Mouse (Mus musculus): ENCODE results near the gene Crim1. TPM values are rescaled to one million over a fixed set of nuclear protein-coding genes. Genes with fewer than 3 reads are reported as not detected.

Crim1 gene
- polyA plus RNA-seq (2015; fragmentation: Nextera tagmentation; extraction: Ambion mirVana): 2.2 and 2.4 TPM in 2 replicates

DNA sequence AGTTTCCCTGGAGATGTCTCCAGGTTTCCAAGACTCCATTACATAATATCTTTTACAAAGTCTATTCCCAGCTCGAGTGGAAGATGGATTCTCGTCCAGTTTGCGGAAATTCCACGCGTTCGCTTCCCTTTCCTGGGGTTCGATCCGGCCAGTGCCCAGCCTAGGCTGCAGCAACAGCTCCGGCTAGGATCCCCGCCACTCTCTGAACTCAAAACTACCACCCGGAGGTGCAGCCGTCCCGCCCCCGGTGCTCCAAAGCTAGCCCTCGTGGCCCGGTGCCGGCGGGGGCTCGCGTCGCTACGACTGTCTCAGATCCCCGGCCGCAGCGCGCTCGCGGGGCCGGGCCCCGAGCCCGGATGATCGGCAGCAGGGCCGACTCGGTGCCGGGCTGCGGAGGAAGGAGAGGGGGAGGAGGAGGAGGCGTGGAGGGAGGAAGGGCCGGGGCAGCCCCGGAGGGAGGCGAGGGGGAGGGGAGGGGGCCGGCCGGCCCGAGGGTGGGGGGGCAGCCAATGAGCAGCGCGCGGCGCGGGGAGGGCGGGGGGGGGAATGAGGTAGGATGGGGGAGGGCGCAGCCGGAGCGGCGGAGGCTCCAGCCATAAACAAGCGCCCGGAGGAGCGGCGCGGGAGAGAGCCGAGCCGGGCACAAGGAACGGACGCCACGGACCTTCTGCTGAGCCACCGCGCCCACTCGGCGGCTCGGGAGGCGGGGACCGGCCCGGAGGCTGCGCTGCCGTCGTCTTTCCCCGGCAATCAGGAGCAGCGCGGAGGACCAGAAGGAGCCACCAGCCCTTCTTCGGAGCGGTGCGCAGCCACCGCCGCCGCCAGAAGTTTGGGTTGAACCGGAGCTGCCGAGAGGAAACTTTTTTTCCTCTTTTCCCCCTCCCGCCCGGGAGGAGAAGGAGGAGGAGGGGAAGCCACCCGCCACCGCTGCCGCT, at the start of gene Crim1:
Gene Crim1 (plus strand): TSS at position 623 of the 935 bp plus-strand sequence.
- peak; percentile 39 for DNase-seq (ENCODE audit: low spot score)

DNA sequence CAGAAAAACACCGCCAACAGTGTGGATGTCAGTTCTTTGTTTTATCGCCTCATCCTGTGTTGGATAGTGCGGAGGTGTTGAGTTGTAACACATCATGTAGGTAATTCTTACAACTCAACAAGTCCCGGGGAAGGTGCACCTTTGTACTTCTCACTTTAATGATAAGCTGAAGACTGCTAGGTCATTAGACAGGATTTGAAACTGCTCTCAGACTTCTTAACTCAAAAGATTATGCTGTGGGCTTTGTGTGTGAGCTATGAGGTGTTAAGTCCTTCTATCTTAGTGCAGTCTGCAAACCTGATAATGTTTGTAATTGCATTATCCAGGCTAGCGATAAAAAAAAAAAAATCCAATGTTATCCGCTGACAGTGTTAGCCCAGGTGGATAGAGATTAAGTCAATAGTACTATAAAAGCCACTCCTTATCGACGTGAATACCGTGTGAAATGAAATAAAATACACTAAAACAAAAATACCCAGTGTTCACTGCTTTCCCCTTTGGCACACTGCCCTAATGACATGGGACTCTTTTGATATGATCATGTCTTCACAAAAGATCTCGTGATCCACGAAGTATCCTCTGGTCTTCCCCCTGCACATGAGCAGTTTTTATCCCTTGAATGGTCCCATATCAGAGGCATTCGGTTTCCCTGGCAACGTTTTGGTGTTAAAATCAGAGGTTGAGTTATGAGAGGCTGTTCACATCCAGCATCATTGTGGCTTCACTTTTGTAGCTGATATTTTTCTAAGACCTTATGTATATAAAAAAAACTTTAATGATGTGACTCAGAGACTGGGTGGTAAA, 48.4 kb upstream of the Crim1 start:
- DNase-seq (ENCODE audit: low spot score): no peak

DNA sequence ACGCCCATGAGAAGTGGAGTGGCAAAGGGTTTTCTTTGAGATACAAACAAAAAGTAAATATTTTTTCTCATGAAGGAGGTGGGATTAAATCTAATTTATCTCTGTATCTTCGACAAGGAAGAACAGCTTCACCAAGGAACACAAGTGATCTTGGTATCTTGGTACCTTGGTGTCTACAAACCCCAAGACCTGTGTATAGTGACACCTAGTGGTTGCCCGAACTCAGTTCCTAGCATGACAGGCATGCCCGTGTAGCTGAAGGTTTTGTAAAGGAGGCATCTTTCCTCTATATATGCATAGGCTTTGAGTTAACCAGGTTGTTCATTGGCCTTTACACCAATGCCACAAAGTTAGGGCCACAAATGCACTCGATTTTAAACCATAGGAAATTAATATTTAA, 36.8 kb upstream of the Crim1 start:
- peak; percentile 65 for DNase-seq (ENCODE audit: low spot score)

DNA sequence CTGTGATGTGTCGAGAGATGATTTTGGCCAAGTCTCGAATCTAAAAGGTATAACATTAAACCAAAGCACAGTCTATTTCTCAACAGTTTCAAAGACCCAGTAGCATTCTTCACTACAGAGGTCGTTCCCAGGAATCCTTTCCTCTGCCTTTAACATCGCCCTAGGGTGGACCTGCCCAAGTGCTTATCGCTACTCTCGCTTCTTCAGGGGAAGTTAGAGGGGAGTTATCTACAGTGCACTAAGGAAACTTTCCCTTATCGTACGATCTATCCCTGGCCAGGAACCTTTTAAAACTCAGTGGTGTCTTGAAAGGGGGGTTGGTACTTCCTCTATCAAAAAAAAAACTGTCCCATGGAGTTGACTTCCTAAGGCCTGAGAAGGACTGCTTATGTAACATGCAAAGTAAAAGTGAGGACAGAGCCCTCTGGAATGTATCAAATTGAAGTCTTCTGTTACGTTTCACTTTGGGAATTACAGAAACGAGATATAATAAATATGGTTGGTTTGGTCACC, 36.3 kb upstream of the Crim1 start:
- DNase-seq (ENCODE audit: low spot score): no peak

DNA sequence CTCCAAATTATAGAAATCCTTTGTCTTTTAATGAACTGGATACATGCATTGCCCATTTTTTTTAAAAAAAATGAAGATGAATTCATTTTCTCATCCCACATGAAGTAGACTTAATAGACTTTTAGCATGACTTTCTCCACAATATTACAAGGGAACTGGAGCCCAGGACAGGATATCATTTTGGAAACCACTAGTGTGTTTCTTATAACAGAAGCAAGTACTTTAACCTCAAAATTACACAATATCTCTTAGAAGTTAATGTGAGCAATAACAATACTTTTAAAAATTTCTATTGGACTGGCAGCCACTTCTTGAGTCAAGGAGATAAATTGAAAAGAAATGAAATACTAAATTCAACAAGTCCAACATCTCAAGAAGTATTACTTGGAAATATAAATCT, 34.2 kb upstream of the Crim1 start:
- DNase-seq (ENCODE audit: low spot score): no peak

DNA sequence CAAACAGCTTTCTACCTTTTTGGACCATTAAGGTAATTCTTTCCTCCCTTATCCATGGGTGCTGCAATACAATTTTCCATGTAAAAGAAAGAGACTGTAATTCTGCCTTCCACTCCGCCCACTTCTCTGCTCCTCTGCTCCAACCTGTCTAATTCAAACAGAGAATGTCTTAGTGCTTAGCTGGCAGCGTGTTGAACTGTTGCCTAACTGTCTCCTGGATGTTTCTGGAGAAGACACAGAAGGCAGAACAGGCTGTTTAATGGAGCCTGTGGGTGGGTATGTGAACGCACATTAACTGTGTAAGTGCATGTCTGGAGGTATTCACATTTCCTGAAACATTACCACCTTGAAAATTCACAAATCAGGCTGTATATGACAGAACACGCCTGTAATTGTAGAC, 33.5 kb upstream of the Crim1 start:
- no peak for DNase-seq (ENCODE audit: low spot score)

DNA sequence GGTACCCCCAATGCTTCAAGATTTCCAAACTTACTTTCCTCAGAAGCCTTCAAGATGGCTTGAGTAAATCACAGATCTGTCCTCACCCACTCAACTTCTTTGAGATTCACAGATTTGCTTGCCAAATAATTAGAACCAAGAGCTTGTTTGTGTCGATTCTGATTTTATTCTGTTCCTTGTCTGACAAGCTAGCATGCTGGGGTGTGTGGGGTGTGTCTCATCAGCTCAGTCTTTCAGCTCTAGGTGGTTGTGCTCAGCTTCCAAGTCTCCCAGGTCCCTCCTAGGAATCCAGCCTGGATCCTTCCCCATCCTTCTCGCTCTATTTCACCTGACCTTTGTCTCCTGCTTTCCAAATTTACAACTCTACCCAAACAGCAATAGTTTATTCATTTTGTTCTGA, 27.7 kb upstream of the Crim1 start:
- DNase-seq (ENCODE audit: low spot score): no peak

DNA sequence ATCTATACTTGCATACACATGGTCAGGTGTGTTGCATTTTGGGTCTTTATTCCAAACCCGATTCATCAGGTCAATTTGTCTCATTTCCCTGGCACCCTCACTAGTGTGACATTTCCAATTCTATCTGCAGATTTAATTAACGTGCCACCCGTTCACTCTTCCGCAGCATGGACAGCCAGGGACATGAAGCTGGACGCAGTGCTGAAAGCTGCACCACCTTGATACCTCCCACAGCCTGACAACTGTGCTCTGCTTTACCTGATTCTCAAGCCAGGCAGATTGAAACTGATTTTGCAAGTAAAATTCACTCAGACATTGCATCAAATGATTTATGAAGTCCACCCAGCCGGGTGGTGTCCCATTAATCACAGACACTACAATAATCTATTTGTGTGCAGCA, 19.3 kb upstream of the Crim1 start:
- DNase-seq (ENCODE audit: low spot score): no peak

DNA sequence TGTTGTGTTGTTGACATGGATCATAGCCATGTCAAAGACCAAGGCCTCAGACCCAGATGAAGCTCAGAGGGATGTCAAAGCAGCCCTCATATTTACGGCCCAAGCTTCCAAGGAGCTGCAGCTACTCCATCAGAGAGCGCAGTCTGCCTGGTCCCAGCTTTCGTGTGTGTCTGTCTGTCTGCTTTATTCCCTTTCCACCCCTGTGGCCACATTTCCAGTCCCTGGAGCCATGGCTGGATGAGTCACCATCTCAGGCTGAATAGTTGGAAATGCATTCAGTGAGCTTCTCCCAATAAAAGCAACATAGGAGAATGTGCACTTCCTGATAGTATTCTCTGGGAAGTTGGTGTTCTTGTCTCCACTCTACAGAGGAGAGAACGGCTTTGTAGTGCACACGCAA, 3.9 kb upstream of the Crim1 start:
- DNase-seq (ENCODE audit: low spot score): no peak

DNA sequence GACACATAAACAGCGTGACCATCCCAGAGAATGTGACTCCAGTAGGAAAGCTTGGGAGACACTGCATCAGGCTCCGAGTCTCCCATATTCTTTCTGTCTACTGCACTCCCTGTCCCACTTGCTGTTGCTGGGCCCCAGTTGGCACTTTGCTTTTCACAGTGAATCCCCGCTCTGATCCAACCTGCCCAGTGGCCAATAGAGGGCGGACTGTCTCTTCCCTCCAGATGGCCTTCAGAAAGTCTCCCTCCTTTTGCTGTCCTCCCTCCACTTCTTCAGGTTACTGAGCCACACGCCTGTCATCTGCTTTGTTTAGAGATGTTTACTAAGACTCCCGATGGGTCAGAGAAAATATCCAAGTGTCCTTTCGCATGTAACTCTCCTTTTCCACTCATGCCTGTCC, 2.9 kb upstream of the Crim1 start:
- peak; percentile 5 for DNase-seq (ENCODE audit: low spot score)

DNA sequence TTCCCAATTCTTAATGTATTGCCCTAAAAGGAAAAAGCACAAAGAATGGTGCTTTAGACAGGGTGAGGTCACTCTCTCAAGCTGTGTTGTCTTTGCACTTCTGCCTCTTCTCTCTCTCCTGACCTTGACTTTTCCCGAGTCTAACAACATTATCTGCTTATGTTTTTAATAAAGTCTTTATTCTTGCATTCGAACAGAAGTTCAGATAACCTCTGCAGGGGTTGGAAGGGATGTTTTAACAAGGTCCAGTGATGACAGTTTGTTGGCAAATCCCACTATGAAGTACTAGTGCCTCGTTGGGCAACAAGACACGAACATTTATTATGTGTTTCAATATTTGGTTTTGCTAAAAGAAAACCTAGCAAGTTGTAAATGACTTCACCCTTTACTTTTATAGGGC, 1.9 kb upstream of the Crim1 start:
- DNase-seq (ENCODE audit: low spot score): no peak

DNA sequence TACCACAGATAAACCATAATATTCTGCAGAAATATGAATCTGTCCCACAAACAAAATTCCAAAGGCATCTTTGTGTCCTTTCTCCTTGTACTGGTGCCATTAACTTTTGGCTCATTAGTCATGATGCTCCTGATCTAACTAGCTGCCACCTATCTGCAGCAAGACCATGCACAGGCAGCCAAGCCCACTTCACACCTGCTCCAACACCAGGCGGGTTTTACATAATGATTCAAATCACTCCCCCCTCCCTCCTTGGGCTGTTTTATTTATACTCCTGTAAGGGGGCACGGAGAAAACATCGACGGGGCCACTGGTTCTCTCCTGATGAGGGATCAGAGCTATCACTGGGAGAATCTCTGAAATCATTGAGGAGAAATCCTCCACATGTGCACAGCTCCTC, 1.2 kb upstream of the Crim1 start:
- no peak for DNase-seq (ENCODE audit: low spot score)

DNA sequence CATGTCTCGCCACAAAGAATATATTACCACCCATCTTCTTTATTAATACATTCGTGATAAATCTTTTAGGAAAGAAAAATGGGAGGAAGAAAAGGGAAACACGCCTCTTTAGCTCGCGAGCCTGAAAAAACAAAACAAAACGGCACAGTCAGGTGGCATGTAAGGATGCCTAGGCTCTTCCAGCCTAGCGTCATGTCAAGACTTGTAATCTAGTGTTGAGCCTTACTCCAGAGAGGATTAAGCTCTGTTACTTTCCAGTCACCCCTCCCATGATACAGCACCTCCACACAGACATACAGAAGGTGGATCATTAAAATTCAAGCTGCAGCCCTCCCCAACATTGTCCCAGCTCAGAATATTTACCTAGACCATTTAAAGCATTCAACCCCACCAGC, 820 bp upstream of the Crim1 start:
- no peak for DNase-seq (ENCODE audit: low spot score)

DNA sequence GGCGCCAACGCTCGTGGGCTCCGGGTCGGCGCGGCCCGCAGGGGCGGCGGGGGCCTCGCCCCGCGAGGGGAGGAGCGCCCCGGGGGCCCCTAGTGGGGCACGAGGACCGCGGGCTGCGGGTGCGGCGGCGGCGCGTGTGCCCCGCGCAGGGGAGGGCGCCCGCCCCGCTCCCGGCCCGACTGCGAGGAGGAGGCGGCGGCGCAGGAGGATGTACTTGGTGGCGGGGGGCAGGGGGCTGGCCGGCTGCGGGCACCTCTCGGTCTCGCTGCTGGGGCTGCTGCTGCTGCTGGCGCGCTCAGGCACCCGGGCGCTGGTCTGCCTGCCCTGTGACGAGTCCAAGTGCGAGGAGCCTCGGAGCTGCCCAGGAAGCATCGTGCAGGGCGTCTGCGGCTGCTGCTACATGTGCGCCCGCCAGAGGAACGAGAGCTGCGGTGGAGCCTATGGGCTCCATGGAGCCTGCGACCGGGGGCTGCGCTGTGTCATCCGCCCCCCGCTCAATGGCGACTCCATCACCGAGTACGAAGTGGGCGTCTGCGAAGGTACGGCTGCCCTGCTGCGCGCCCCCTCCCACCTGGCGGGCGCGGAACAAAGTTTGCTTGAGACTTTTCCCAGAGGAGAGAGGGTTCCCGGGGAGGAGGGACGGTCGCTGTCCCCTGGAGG, 643 bp downstream of the Crim1 start:
- peak; percentile 37 for DNase-seq (ENCODE audit: low spot score)

DNA sequence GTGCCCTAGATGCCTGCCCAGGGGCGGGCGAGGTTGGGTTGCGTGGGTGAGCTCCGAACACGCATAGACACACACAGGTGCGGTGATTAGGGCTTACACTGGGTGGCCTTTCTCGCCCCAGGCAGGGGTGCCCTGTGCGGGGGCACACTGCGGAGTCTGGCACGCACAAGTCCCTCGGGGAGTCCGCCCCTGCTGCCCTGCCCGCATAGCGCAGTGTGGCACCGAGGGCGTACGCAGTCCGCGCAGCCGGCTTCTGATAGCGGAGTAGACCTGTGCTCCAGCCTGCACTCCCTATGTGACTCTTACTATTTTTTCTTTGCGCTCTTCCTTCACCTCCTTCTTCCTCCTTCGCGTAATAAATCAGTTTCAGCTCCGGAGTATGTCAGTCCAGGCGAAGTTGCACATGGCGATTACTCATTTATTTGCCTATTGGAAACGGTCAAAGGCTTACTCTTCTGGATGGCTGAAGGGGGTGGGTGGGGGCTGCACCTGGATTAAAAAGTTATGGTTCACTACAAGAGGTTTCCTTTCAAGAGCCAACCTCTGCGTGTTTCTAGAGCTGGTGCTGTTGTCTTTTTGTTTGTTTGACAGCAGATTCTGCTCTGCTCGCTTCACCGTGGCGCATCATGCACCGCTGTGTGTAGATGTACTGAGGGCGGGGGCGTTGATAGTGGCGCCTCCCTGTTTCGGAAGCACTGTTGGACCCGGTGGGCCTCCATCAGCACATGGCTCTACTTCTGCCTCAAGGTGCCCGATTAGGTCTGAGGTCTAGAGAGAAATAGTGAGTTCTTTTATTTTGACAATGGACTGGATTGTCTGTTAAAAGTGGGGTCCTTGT, 1.4 kb downstream of the Crim1 start:
- DNase-seq (ENCODE audit: low spot score): peak; percentile 17

DNA sequence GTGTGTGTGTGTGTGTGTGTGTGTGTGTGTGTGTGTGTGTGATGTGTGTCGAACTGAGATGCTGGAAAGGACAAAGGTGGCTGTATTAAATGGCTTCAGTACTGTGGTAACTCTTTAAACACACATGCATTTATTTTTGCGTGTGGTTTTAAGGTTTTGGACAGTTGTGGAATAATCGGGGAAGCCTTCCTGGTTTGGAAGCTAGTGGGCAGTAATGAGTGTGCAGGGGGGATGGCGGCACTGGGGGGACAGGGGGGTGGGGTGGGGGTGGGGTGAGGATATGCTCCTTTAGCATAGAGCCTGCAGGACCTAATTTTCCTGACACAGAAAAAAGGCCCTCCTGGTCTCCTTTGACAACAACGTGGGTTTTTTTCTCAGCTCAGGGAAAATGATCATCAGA, 2.2 kb downstream of the Crim1 start:
- DNase-seq (ENCODE audit: low spot score): no peak

DNA sequence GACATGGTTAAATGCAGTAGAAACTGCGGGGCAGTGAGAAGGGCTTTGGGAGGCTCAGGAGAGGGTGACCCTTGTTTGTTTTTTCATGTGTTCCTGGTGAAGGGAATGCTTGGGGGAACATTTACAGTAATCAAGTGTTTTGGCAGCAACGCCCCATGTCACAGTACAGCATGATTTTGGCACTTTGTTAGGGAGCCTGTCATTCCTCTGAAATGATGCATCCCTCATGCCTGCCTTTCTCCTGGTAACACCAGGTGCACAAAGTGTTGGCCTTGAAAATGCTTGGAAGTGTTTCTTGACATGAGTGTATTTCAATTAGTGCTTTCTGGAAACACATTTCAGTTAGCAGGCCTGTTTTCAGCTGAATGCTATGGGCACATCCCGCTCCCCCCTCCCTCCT, 2.7 kb downstream of the Crim1 start:
- no peak for DNase-seq (ENCODE audit: low spot score)

DNA sequence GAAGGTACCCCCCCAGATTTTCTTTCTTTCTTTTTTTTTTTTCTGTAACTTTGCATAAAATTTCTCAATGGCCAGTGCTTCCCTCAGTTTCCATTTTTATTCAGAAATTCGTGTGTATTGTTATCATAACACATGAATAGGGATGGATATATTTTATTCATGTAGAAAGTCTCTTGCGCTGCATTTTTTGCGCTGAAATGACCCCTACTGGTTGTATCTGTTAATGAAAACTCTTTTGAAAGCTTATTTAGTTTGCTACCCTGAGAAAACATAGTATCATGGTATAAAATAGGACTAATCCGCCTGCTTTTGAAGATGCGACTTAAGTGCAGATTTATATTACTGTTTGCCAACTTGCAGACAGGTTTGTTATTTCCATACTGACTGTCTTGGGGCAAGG, 3.4 kb downstream of the Crim1 start:
- no peak for DNase-seq (ENCODE audit: low spot score)

DNA sequence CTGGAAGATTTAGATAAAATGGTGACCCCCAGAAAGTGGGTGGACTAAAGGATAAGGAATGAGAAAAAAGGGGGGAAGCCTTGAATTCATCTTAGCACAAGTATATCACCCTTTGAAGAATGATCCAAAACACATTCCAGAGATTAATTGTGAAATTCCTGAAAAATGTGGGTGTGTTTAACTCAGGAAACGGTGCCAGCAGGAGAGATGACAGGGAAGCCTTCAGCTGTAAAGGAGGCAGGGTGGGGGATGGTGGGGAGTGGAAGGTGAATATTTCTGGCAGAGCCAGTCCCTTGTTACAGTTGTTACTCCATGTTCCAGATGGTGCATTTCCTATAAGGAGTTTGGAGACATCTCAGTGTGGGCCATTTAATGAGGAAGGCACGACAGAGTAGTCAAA, 6.4 kb downstream of the Crim1 start:
- DNase-seq (ENCODE audit: low spot score): no peak

DNA sequence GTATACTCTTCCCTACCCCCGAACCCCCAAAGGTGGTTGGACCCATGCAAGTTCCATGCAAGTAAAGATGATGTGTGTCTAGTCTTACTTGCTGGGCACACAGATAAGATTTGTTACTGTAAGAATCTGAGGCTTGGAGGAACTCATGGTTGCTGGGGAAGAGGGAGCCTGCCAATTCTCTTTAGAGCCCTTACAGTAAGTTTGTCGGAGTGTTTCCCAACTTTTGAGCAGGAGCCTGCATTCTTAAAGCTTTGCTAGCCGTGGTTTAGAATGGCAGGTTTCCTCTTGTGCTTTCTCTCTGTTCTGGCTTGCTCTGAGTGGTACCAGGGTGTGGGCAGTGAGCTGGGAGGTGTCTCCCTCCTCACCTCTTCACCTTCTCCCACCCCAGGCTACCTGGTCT, 7.2 kb downstream of the Crim1 start:
- DNase-seq (ENCODE audit: low spot score): no peak

DNA sequence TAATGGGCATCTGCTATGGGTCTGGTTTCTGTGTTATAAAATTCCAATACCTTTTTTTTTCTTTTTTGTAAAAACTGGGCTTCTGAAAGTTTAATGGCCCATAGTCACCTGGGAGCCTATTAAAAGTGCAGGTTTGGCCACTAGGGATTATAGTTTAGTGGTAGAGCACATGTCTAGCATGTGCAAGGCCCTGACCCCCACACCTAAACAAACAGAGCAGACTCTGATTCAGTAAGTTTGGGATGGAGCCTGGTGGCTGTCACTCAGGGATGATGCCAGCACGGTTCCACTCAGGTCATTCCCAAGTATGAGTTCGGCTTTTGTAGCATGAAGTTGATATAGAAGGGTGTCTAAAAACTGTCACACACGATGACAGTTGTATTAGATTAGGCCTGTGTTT, 8.8 kb downstream of the Crim1 start:
- DNase-seq (ENCODE audit: low spot score): no peak

Data from thymus, postnatal 0 days (tissue).